In the genomic region with DNA sequence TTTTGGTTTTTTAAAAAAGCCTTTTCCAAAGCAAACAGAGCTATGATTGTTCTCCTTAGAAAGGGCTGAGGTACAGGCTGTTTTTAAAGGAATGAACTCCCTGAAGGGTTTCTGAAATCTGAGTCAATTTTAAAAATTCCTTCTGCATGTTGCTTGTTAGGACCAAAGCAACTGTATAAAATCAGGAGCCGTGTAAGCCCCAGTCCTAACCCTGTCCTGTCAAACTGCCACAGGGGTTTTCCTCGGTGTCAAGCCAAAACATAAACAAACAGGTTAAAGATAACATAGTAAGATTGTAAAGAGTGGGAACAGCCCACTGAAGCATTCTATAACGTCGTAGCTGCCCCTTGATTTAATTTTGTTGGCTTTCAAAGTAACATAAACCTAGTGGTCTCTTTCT, we compare ENCODE assay signal across 16 mouse cellular contexts. TPM values are rescaled to one million over a fixed set of nuclear protein-coding genes. Genes with fewer than 3 reads are reported as not detected.
DNase-seq lines count a peak whose midpoint lies in the region; ATAC-seq and TF ChIP-seq lines count a peak whose summit lies in the region.
"Had no signal": no experiment of that assay in that cellular context is flagged by ENCODE, and none has a peak within 500 bp of the region (broad histone marks: within the 10 kb centered on the region; RNA-seq: fewer than 3 reads in every experiment).

No protein-coding gene starts in this region.

- TF ChIP-seq CTCF in embryonic fibroblast, embryonic 13.5 days (IDR thresholded peaks at IDR 0.05; ENCODE audit: borderline replicate concordance, insufficient read depth, low read length): no peak

- peak overlapping the region; percentile 5; the same call in 1 of the 2 replicates for H3K4me2 ChIP-seq in limb, embryonic 12.5 days
- H3K4me2 ChIP-seq in liver, embryonic 12.5 days: no peak overlapping the region
- H3K4me2 ChIP-seq: hindbrain, embryonic 12.5 days; stomach, embryonic 15.5 days had no signal

- no peak for TF ChIP-seq POLR2A in embryonic fibroblast, embryonic 13.5 days (IDR thresholded peaks at IDR 0.05; ENCODE audit: low read depth, low read length)

- H3K27ac ChIP-seq in heart, embryonic 10.5 days: peak overlapping the region; percentile 65
- peak overlapping the region; percentile 62 for H3K27ac ChIP-seq in limb, embryonic 12.5 days
- H3K27ac ChIP-seq in limb, embryonic 10.5 days: no peak overlapping the region; the same call in 1 of the 2 replicates
- H3K27ac ChIP-seq in embryonic fibroblast, embryonic 13.5 days (ENCODE audit: insufficient read depth, low read length): peak overlapping the region; percentile 73
- no peak overlapping the region for H3K27ac ChIP-seq in liver, embryonic 12.5 days
- H3K27ac ChIP-seq: forebrain, embryonic 10.5 days; hindbrain, embryonic 12.5 days; stomach, embryonic 15.5 days had no signal

- 11% methylated on average over 4 of the region's 4 CpGs for WGBS in heart, embryonic 10.5 days
- 6% methylated on average over 4 of the region's 4 CpGs for WGBS in limb, embryonic 12.5 days
- WGBS in limb, embryonic 10.5 days: 8% methylated on average over 4 of the region's 4 CpGs
- WGBS in liver, embryonic 12.5 days (ENCODE audit: insufficient replicate concordance): 28% methylated on average over 4 of the region's 4 CpGs

- peak; percentile 68 for ATAC-seq in limb, embryonic 12.5 days (ENCODE audit: insufficient number of reproducible peaks, insufficient read depth, low FRiP score, low TSS enrichment, low read depth)
- ATAC-seq in liver, embryonic 12.5 days: no peak

- H3K4me3 ChIP-seq in heart, embryonic 10.5 days: no peak overlapping the region
- H3K4me3 ChIP-seq in limb, embryonic 12.5 days (replicated peaks): no peak overlapping the region
- no peak overlapping the region for H3K4me3 ChIP-seq in limb, embryonic 10.5 days
- no peak overlapping the region for H3K4me3 ChIP-seq in embryonic fibroblast, embryonic 13.5 days (ENCODE audit: insufficient read depth, low read length)
- H3K4me3 ChIP-seq in liver, embryonic 12.5 days: no peak overlapping the region
- H3K4me3 ChIP-seq: forebrain, embryonic 10.5 days; hindbrain, embryonic 12.5 days; stomach, embryonic 15.5 days had no signal

- H3K4me1 ChIP-seq in heart, embryonic 10.5 days: peaks cover 24% of the 10 kb centered on the region
- peaks cover 16% of the 10 kb centered on the region for H3K4me1 ChIP-seq in limb, embryonic 12.5 days (replicated peaks)
- H3K4me1 ChIP-seq in limb, embryonic 10.5 days: peaks cover 17% of the 10 kb centered on the region
- peaks cover 4% of the 10 kb centered on the region; the same call in 1 of the 2 replicates for H3K4me1 ChIP-seq in embryonic fibroblast, embryonic 13.5 days (ENCODE audit: control insufficient read depth, insufficient read depth, low read length)
- H3K4me1 ChIP-seq in liver, embryonic 12.5 days: peaks cover 5% of the 10 kb centered on the region
- H3K4me1 ChIP-seq: stomach, embryonic 15.5 days had no signal

- no peak for DNase-seq in heart, embryonic 10.5 days (ENCODE audit: low spot score)
- DNase-seq in heart, postnatal 14 days: no peak
- no peak for DNase-seq in limb, embryonic 10.5 days (ENCODE audit: low spot score)
- DNase-seq in layer of hippocampus, postnatal 14 days (ENCODE audit: low spot score in 2 of 2): no peak
- DNase-seq: cerebellum, adult 9-11 months; gastrocnemius, postnatal 36 days; kidney, adult 9 months; liver; spleen, adult 18-20 months; thymus, adult 2 months had no signal

- no peaks in the 10 kb centered on the region for H3K36me3 ChIP-seq in heart, embryonic 10.5 days
- H3K36me3 ChIP-seq in limb, embryonic 12.5 days: no peaks in the 10 kb centered on the region
- no peaks in the 10 kb centered on the region for H3K36me3 ChIP-seq in limb, embryonic 10.5 days
- H3K36me3 ChIP-seq in liver, embryonic 12.5 days: no peaks in the 10 kb centered on the region
- H3K36me3 ChIP-seq: forebrain, embryonic 10.5 days; hindbrain, embryonic 12.5 days; stomach, embryonic 15.5 days had no signal

- H3K9ac ChIP-seq in limb, embryonic 12.5 days (replicated peaks): no peak overlapping the region
- H3K9ac ChIP-seq in liver, embryonic 12.5 days: no peak overlapping the region
- H3K9ac ChIP-seq: hindbrain, embryonic 12.5 days; stomach, embryonic 15.5 days had no signal

- no peaks in the 10 kb centered on the region for H3K27me3 ChIP-seq in heart, embryonic 10.5 days (ENCODE audit: insufficient read depth, poor library complexity, severe bottlenecking)
- H3K27me3 ChIP-seq in limb, embryonic 12.5 days: no peaks in the 10 kb centered on the region
- H3K27me3 ChIP-seq in limb, embryonic 10.5 days (ENCODE audit: low read depth, poor library complexity, severe bottlenecking): no peaks in the 10 kb centered on the region
- 0 out of 2 replicates have a peak, but pooled peaks cover 5% of the 10 kb centered on the region for H3K27me3 ChIP-seq in liver, embryonic 12.5 days (replicated peaks)
- H3K27me3 ChIP-seq: hindbrain, embryonic 12.5 days; stomach, embryonic 15.5 days had no signal

- intact Hi-C loops in heart, postnatal 14 days (cut with DNase I): no loop called here

- H3K9me3 ChIP-seq in heart, embryonic 10.5 days: no peaks in the 10 kb centered on the region
- H3K9me3 ChIP-seq in limb, embryonic 12.5 days: no peaks in the 10 kb centered on the region
- no peaks in the 10 kb centered on the region for H3K9me3 ChIP-seq in limb, embryonic 10.5 days (replicated peaks)
- no peaks in the 10 kb centered on the region for H3K9me3 ChIP-seq in liver, embryonic 12.5 days (replicated peaks)
- H3K9me3 ChIP-seq: forebrain, embryonic 10.5 days; hindbrain, embryonic 12.5 days; stomach, embryonic 15.5 days had no signal

RNA-seq across cellular contexts. Expression of a gene that starts 53.9 kb away (rescaled TPM):
- polyA plus RNA-seq in heart, embryonic 10.5 days (2016; fragmentation: Nextera tagmentation; extraction: Ambion mirVana): 78.4 and 85.9 TPM in 2 replicates
- 10 to 100 TPM; 33.6 TPM for total RNA-seq in heart, postnatal 14 days (2021)
- 139 and 144 TPM in 2 replicates for polyA plus RNA-seq in limb, embryonic 12.5 days (2016; fragmentation: Nextera tagmentation; extraction: Ambion mirVana)
- 93.2 and 115 TPM in 2 replicates for polyA plus RNA-seq in limb, embryonic 10.5 days (2016; fragmentation: Nextera tagmentation; extraction: Ambion mirVana)
- polyA plus RNA-seq in embryonic fibroblast, embryonic 13.5 days (2011; ENCODE audit: insufficient read length, low read depth, missing spikeins): 94.5 and 115 TPM in 2 replicates
- 10 to 100 TPM; 52.3 to 59.4 TPM for total RNA-seq in layer of hippocampus, postnatal 14 days (2021)
- 74.5 and 74.8 TPM in 2 replicates for polyA plus RNA-seq in liver, embryonic 12.5 days (2016; fragmentation: Nextera tagmentation; extraction: Ambion mirVana)

Comparison
In these comparisons a context has a peak if more than half of its experiments do, and no peak if none do; other contexts are left out.
1. H3K27ac ChIP-seq: peak in heart, embryonic 10.5 days (single experiment), limb, embryonic 12.5 days (single experiment) and embryonic fibroblast, embryonic 13.5 days (single experiment); none in limb, embryonic 10.5 days (single experiment) and liver, embryonic 12.5 days (single experiment).